Comparison of ENCODE assay signal across 12 mouse cellular contexts in the genomic region with DNA sequence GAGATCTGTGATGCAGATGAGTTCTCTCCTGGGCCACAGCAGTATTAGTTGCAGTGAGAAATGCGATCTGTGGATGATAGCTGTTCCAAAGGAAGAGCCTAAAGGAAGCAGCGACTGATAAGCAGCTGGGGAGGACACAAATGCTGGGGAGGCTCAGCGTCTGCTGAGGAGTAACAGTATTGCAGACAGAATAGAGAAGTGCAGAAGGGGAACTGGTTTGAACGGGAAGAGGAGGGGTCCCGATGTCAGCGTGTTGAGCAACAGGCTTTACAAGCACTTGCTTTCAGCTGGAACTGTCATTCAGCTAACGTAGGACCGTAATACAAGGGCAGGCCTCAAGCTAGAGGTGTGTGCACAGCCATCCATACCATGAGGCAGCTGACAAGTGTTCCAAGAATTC. TPM values are rescaled to one million over a fixed set of nuclear protein-coding genes. Genes with fewer than 3 reads are reported as not detected.
DNase-seq lines count a peak whose midpoint lies in the region; ATAC-seq and TF ChIP-seq lines count a peak whose summit lies in the region.
"Had no signal": no experiment of that assay in that cellular context is flagged by ENCODE, and none has a peak within 500 bp of the region (broad histone marks: within the 10 kb centered on the region; RNA-seq: fewer than 3 reads in every experiment).

No protein-coding gene starts in this region.

- H3K4me3 ChIP-seq in midbrain, embryonic 11.5 days (ENCODE audit: low read depth, low read length) = no peak overlapping the region
- H3K4me3 ChIP-seq in midbrain, postnatal 0 days (ENCODE audit: low read depth, low read length) = no peak overlapping the region
- H3K4me3 ChIP-seq in heart, adult 2 months = peak overlapping the region; percentile 17
- peak overlapping the region; percentile 74; the same call in 1 of the 2 replicates for H3K4me3 ChIP-seq in liver, embryonic 12.5 days
- H3K4me3 ChIP-seq in stomach, embryonic 14.5 days (ENCODE audit: low read depth, low read length) = no peak overlapping the region

- peaks cover 14% of the 10 kb centered on the region for H3K36me3 ChIP-seq in midbrain, embryonic 11.5 days (ENCODE audit: control insufficient read depth, insufficient read depth, low read length)
- peaks cover 23% of the 10 kb centered on the region for H3K36me3 ChIP-seq in midbrain, postnatal 0 days (ENCODE audit: insufficient read depth, low read length)
- peaks cover 26% of the 10 kb centered on the region for H3K36me3 ChIP-seq in heart, adult 2 months (ENCODE audit: control insufficient read depth, insufficient read depth, low read length)
- peaks cover 49% of the 10 kb centered on the region for H3K36me3 ChIP-seq in liver, embryonic 12.5 days
- peaks cover 51% of the 10 kb centered on the region for H3K36me3 ChIP-seq in stomach, embryonic 14.5 days (ENCODE audit: control insufficient read depth, insufficient read depth, low read length)

- no peaks in the 10 kb centered on the region for H3K27me3 ChIP-seq in midbrain, embryonic 11.5 days (ENCODE audit: control insufficient read depth, insufficient read depth, low read length)
- no peaks in the 10 kb centered on the region for H3K27me3 ChIP-seq in midbrain, postnatal 0 days (ENCODE audit: insufficient read depth, low read length)
- no peaks in the 10 kb centered on the region for H3K27me3 ChIP-seq in heart, adult 2 months (ENCODE audit: control insufficient read depth, insufficient read depth, low read length)
- no peaks in the 10 kb centered on the region for H3K27me3 ChIP-seq in liver, embryonic 12.5 days (replicated peaks)
- no peaks in the 10 kb centered on the region for H3K27me3 ChIP-seq in stomach, embryonic 14.5 days (ENCODE audit: control insufficient read depth, insufficient read depth, low read length)
- H3K27me3 ChIP-seq: Patski had no signal

- whole genome bisulfite sequencing in midbrain, embryonic 11.5 days = 88% methylated on average over 8 of the region's 8 CpGs
- WGBS in midbrain, postnatal 0 days = 81% methylated on average over 8 of the region's 8 CpGs
- WGBS in heart, adult 2 months = 37% methylated on average over 8 of the region's 8 CpGs
- whole genome bisulfite sequencing in liver, embryonic 12.5 days (ENCODE audit: insufficient replicate concordance) = 16% methylated on average over 8 of the region's 8 CpGs
- 71% methylated on average over 8 of the region's 8 CpGs for WGBS in stomach, embryonic 14.5 days

- TF ChIP-seq POLR2A in heart, adult 2 months (IDR thresholded peaks at IDR 0.05; ENCODE audit: insufficient read depth, low read depth, low read length) = peak; percentile 34; the same call in 1 of the 2 replicates

- H3K9me3 ChIP-seq in midbrain, embryonic 11.5 days (ENCODE audit: control insufficient read depth, low read length) = no peaks in the 10 kb centered on the region
- no peaks in the 10 kb centered on the region for H3K9me3 ChIP-seq in midbrain, postnatal 0 days (ENCODE audit: low read length)
- H3K9me3 ChIP-seq in liver, embryonic 12.5 days (replicated peaks) = no peaks in the 10 kb centered on the region
- H3K9me3 ChIP-seq in stomach, embryonic 14.5 days (ENCODE audit: control insufficient read depth, low read depth, low read length) = no peaks in the 10 kb centered on the region

- no peak for ATAC-seq in midbrain, embryonic 11.5 days (ENCODE audit: low FRiP score)
- no peak for ATAC-seq in midbrain, postnatal 0 days (ENCODE audit: low FRiP score)
- no peak for ATAC-seq in liver, embryonic 12.5 days
- ATAC-seq in stomach, embryonic 14.5 days (ENCODE audit: insufficient number of reproducible peaks, insufficient read depth, low FRiP score, low read depth) = no peak
- ATAC-seq: Patski had no signal

- no peak overlapping the region for H3K27ac ChIP-seq in midbrain, embryonic 11.5 days (ENCODE audit: low read depth, low read length)
- no peak overlapping the region for H3K27ac ChIP-seq in midbrain, postnatal 0 days (ENCODE audit: low read depth, low read length)
- H3K27ac ChIP-seq in heart, adult 2 months = peak overlapping the region; percentile 99
- peak overlapping the region; percentile 63 for H3K27ac ChIP-seq in liver, embryonic 12.5 days
- no peak overlapping the region for H3K27ac ChIP-seq in stomach, embryonic 14.5 days (ENCODE audit: low read length)

- DNase-seq in midbrain, embryonic 11.5 days (ENCODE audit: low spot score, missing footprints) = peak; percentile 39
- no peak for DNase-seq in midbrain, postnatal 0 days (ENCODE audit: low spot score)
- peak in 1 of 2 experiments; percentile 39 for DNase-seq in heart, adult 2 months
- no peak for DNase-seq in embryo, embryonic 11 days
- DNase-seq in embryo, embryonic 10.5 days (ENCODE audit: low spot score) = no peak
- DNase-seq in gastrocnemius, adult 8-10 months (ENCODE audit: low spot score in 2 of 2) = no peak
- DNase-seq: cerebellum, adult 9-11 months; gastrocnemius, postnatal 10 days had no signal

- H3K4me2 ChIP-seq in midbrain, embryonic 11.5 days = no peak overlapping the region
- H3K4me2 ChIP-seq in midbrain, postnatal 0 days (ENCODE audit: low read depth, low read length, poor library complexity, severe bottlenecking) = no peak overlapping the region
- H3K4me2 ChIP-seq in liver, embryonic 12.5 days = peak overlapping the region; percentile 95
- peak overlapping the region; percentile 19; the same call in 1 of the 2 replicates for H3K4me2 ChIP-seq in stomach, embryonic 14.5 days (replicated peaks; ENCODE audit: low read depth, low read length)

- H3K79me2 ChIP-seq in heart, adult 2 months (replicated peaks; ENCODE audit: control insufficient read depth, insufficient read depth, low read length) = no peaks in the 10 kb centered on the region

- peaks cover 6% of the 10 kb centered on the region for H3K4me1 ChIP-seq in midbrain, embryonic 11.5 days (ENCODE audit: control insufficient read depth, insufficient read depth, low read length)
- peaks cover 23% of the 10 kb centered on the region; the same call in 1 of the 2 replicates for H3K4me1 ChIP-seq in midbrain, postnatal 0 days (ENCODE audit: insufficient read depth, low read length)
- H3K4me1 ChIP-seq in heart, adult 2 months (ENCODE audit: control insufficient read depth, insufficient read depth, low read length) = peaks cover 30% of the 10 kb centered on the region
- H3K4me1 ChIP-seq in liver, embryonic 12.5 days = peaks cover 67% of the 10 kb centered on the region
- H3K4me1 ChIP-seq in stomach, embryonic 14.5 days (ENCODE audit: control insufficient read depth, insufficient read depth, low read length) = peaks cover 48% of the 10 kb centered on the region

- H3K9ac ChIP-seq in midbrain, embryonic 11.5 days (ENCODE audit: low read length) = no peak overlapping the region
- no peak overlapping the region for H3K9ac ChIP-seq in midbrain, postnatal 0 days (replicated peaks; ENCODE audit: low read length, poor library complexity, severe bottlenecking)
- H3K9ac ChIP-seq in heart, adult 2 months (ENCODE audit: low read depth, low read length) = peak overlapping the region; percentile 14; the same call in 1 of the 2 replicates
- no peak overlapping the region for H3K9ac ChIP-seq in liver, embryonic 12.5 days
- no peak overlapping the region for H3K9ac ChIP-seq in stomach, embryonic 14.5 days (replicated peaks; ENCODE audit: low read depth, low read length)

- no peak for TF ChIP-seq EP300 in heart, adult 2 months (IDR thresholded peaks at IDR 0.05; ENCODE audit: insufficient read depth, low read depth, low read length)

- intact Hi-C loops in heart, adult 2 months (cut with DNase I) = loop anchor here (5.0 kb wide), 2 partner anchors 79 to 189 kb away; partner anchors contain the start of gene Tas2r126

- TF ChIP-seq CTCF in midbrain, postnatal 0 days (IDR thresholded peaks at IDR 0.05) = no peak
- TF ChIP-seq CTCF in heart, adult 2 months (IDR thresholded peaks at IDR 0.05) = no peak

RNA-seq across cellular contexts. Expression of gene Zyx, which starts 3.8 kb away (rescaled TPM):
- 53.2 and 60.2 TPM in 2 replicates for polyA plus RNA-seq in midbrain, embryonic 11.5 days (2014; fragmentation: Nextera tagmentation; extraction: Ambion mirVana)
- 47.3 and 71.7 TPM in 2 replicates for total RNA-seq in midbrain, postnatal 0 days (2014; rRNA removed)
- polyA plus RNA-seq in midbrain, postnatal 0 days (2015; fragmentation: Nextera tagmentation; extraction: Ambion mirVana) = 60.5 and 62.7 TPM in 2 replicates
- 10 to 100 TPM; 45.8 to 60.2 TPM for total RNA-seq in heart, adult 2 months (2021)
- 77.7 and 110 TPM in 2 replicates for polyA plus RNA-seq in heart, adult 2 months (2012; rRNA removed)
- 66.3 and 66.5 TPM in 2 replicates for polyA plus RNA-seq in liver, embryonic 12.5 days (2016; fragmentation: Nextera tagmentation; extraction: Ambion mirVana)
- 112 and 117 TPM in 2 replicates for polyA plus RNA-seq in stomach, embryonic 14.5 days (2014; fragmentation: Nextera tagmentation; extraction: Ambion mirVana)
- total RNA-seq in gastrocnemius, adult 8-10 months (2022) = 10 to 100 TPM; 12.1 to 15.9 (median 13.7) TPM

RNA-seq across cellular contexts. Expression of gene Epha1, which starts 19.9 kb away (rescaled TPM):
- 0.30 and 0.66 TPM in 2 replicates for polyA plus RNA-seq in midbrain, embryonic 11.5 days (2014; fragmentation: Nextera tagmentation; extraction: Ambion mirVana)
- 0.71 and 1.1 TPM in 2 replicates for total RNA-seq in midbrain, postnatal 0 days (2014; rRNA removed)
- polyA plus RNA-seq in midbrain, postnatal 0 days (2015; fragmentation: Nextera tagmentation; extraction: Ambion mirVana) = 0.58 and 0.74 TPM in 2 replicates
- total RNA-seq in heart, adult 2 months (2021) = under 1 TPM; 0.14 to 0.16 TPM
- 0.50 and 0.94 TPM in 2 replicates for polyA plus RNA-seq in heart, adult 2 months (2012; rRNA removed)
- 2.6 and 3.4 TPM in 2 replicates for polyA plus RNA-seq in liver, embryonic 12.5 days (2016; fragmentation: Nextera tagmentation; extraction: Ambion mirVana)
- polyA plus RNA-seq in stomach, embryonic 14.5 days (2014; fragmentation: Nextera tagmentation; extraction: Ambion mirVana) = 4.0 and 5.3 TPM in 2 replicates
- under 1 TPM in 2 of 4 experiments, not detected in 2; 0.07 to 0.10 TPM for total RNA-seq in gastrocnemius, adult 8-10 months (2022)

RNA-seq across cellular contexts. Expression of gene Fam131b, which starts 28.7 kb away (rescaled TPM):
- polyA plus RNA-seq in midbrain, embryonic 11.5 days (2014; fragmentation: Nextera tagmentation; extraction: Ambion mirVana) = 3.0 TPM in 2 replicates
- total RNA-seq in midbrain, postnatal 0 days (2014; rRNA removed) = 55.6 and 59.6 TPM in 2 replicates
- 5.6 and 6.0 TPM in 2 replicates for polyA plus RNA-seq in midbrain, postnatal 0 days (2015; fragmentation: Nextera tagmentation; extraction: Ambion mirVana)
- total RNA-seq in heart, adult 2 months (2021) = under 1 TPM; 0.60 to 0.61 TPM
- polyA plus RNA-seq in heart, adult 2 months (2012; rRNA removed) = 0.82 and 0.88 TPM in 2 replicates
- polyA plus RNA-seq in liver, embryonic 12.5 days (2016; fragmentation: Nextera tagmentation; extraction: Ambion mirVana) = not detected in 2 replicates
- polyA plus RNA-seq in stomach, embryonic 14.5 days (2014; fragmentation: Nextera tagmentation; extraction: Ambion mirVana) = 0.34 and 0.48 TPM in 2 replicates
- under 1 TPM; 0.08 to 0.41 (median 0.21) TPM for total RNA-seq in gastrocnemius, adult 8-10 months (2022)

RNA-seq across cellular contexts. Expression of gene Tas2r143, which starts 46.9 kb away (rescaled TPM):
- polyA plus RNA-seq in midbrain, embryonic 11.5 days (2014; fragmentation: Nextera tagmentation; extraction: Ambion mirVana) = not detected in 2 replicates
- total RNA-seq in midbrain, postnatal 0 days (2014; rRNA removed) = not detected in 2 replicates
- not detected in 2 replicates for polyA plus RNA-seq in midbrain, postnatal 0 days (2015; fragmentation: Nextera tagmentation; extraction: Ambion mirVana)
- total RNA-seq in heart, adult 2 months (2021) = not detected
- polyA plus RNA-seq in heart, adult 2 months (2012; rRNA removed) = 0.20 and 0.29 TPM in 2 replicates
- polyA plus RNA-seq in liver, embryonic 12.5 days (2016; fragmentation: Nextera tagmentation; extraction: Ambion mirVana) = not detected in 2 replicates
- not detected in 2 replicates for polyA plus RNA-seq in stomach, embryonic 14.5 days (2014; fragmentation: Nextera tagmentation; extraction: Ambion mirVana)
- not detected for total RNA-seq in gastrocnemius, adult 8-10 months (2022)
- total RNA-seq: gastrocnemius, postnatal 10 days; layer of hippocampus, adult 8-10 months had no signal
- polyA plus RNA-seq: Patski had no signal

RNA-seq across cellular contexts. Expression of gene Tas2r135, which starts 52.1 kb away (rescaled TPM):
- not detected in 2 replicates for polyA plus RNA-seq in midbrain, embryonic 11.5 days (2014; fragmentation: Nextera tagmentation; extraction: Ambion mirVana)
- not detected in 2 replicates for total RNA-seq in midbrain, postnatal 0 days (2014; rRNA removed)
- polyA plus RNA-seq in midbrain, postnatal 0 days (2015; fragmentation: Nextera tagmentation; extraction: Ambion mirVana) = not detected in 2 replicates
- total RNA-seq in heart, adult 2 months (2021) = under 1 TPM in 1 of 2 experiments, not detected in 1; 0.27 TPM
- polyA plus RNA-seq in heart, adult 2 months (2012; rRNA removed) = not detected in 2 replicates
- not detected in 2 replicates for polyA plus RNA-seq in liver, embryonic 12.5 days (2016; fragmentation: Nextera tagmentation; extraction: Ambion mirVana)
- polyA plus RNA-seq in stomach, embryonic 14.5 days (2014; fragmentation: Nextera tagmentation; extraction: Ambion mirVana) = not detected in 2 replicates
- not detected for total RNA-seq in gastrocnemius, adult 8-10 months (2022)
- total RNA-seq: gastrocnemius, postnatal 10 days had no signal
- polyA plus RNA-seq: Patski had no signal

Comparison
In these comparisons a context has a peak if more than half of its experiments do, and no peak if none do; other contexts are left out.
1. H3K27ac ChIP-seq: peak in heart, adult 2 months (single experiment) and liver, embryonic 12.5 days (single experiment); none in midbrain, embryonic 11.5 days (single experiment), midbrain, postnatal 0 days (single experiment) and stomach, embryonic 14.5 days (single experiment).
2. H3K4me2 ChIP-seq: peak in liver, embryonic 12.5 days (single experiment) and stomach, embryonic 14.5 days (single experiment); none in midbrain, embryonic 11.5 days (single experiment) and midbrain, postnatal 0 days (single experiment).
3. H3K4me3 ChIP-seq: peak in heart, adult 2 months (single experiment) and liver, embryonic 12.5 days (single experiment); none in midbrain, embryonic 11.5 days (single experiment), midbrain, postnatal 0 days (single experiment) and stomach, embryonic 14.5 days (single experiment).